Mouse (Mus musculus) MEL (cell line): ENCODE measurements at regions not wholly inside any gene's neighbourhood (a gene's known extent, or its start where the extent isn't known, plus 50 kb on each side); places are given as distances from the start of the nearest gene placed in this dataset.

Source experiments
- DNase-seq: peaks from one replicate; pipeline ENCODE4 v3.0.0; 2011; ENCODE audit warnings: low read depth, low spot score
- H3K27ac ChIP-seq: 2 replicates; pipeline ENCODE4 v1.5.1; 2012; ENCODE audit warnings: low read depth, mild to moderate bottlenecking, control low read depth, low read length, moderate library complexity; ENCODE audit not compliant: control insufficient read depth
- H3K27me3 ChIP-seq, 2 experiments: fragments of 150-350 bp in 1 of 2; sonication (generic) in 1 of 2; 2 replicates each; pipeline ENCODE4 v1.6.1; 2012; ENCODE audit warnings: low read length in 2 of 2, mild to moderate bottlenecking in 2 of 2, improper control_type of control experiment in 1 of 2, moderate library complexity in 1 of 2; ENCODE audit not compliant: insufficient read depth in 2 of 2, control insufficient read depth in 1 of 2
- H3K36me3 ChIP-seq, 2 experiments: 2 replicates each; pipeline ENCODE4 v1.6.1; 2012 to 2014; ENCODE audit warnings: low read length in 2 of 2, improper control_type of control experiment in 1 of 2, inconsistent platforms in 1 of 2, mild to moderate bottlenecking in 1 of 2; ENCODE audit not compliant: insufficient read depth in 2 of 2, control insufficient read depth in 1 of 2
- H3K4me1 ChIP-seq, 2 experiments: fragments of 150-350 bp in 1 of 2; sonication (generic) in 1 of 2; 2 replicates each; pipeline ENCODE4 v1.6.1; 2012; ENCODE audit warnings: low read length in 2 of 2, improper control_type of control experiment in 1 of 2, mild to moderate bottlenecking in 1 of 2; ENCODE audit not compliant: insufficient read depth in 2 of 2, control insufficient read depth in 1 of 2
- H3K4me3 ChIP-seq, 2 experiments: fragments of 150-350 bp in 1 of 2; sonication (generic) in 1 of 2; 2 replicates each; pipeline ENCODE4 v1.5.1; 2012; ENCODE audit warnings: low read depth in 2 of 2, low read length in 2 of 2, mild to moderate bottlenecking in 2 of 2, moderate library complexity in 2 of 2, control low read depth in 1 of 2, improper control_type of control experiment in 1 of 2; ENCODE audit not compliant: control insufficient read depth in 1 of 2, insufficient read depth in 1 of 2
- H3K79me2 ChIP-seq: 2 replicates; pipeline ENCODE4 v1.6.1; 2012; ENCODE audit warnings: mild to moderate bottlenecking, low read length, moderate library complexity; ENCODE audit not compliant: control insufficient read depth, poor library complexity, insufficient read depth
- H3K9ac ChIP-seq: 2 replicates; pipeline ENCODE4 v1.6.1; 2012; ENCODE audit warnings: low read depth, mild to moderate bottlenecking, control low read depth, low read length, moderate library complexity; ENCODE audit not compliant: control insufficient read depth, poor library complexity, severe bottlenecking
- H3K9me3 ChIP-seq: fragments of 150-350 bp; sonication (generic); replicated peaks from 2 replicates; pipeline ENCODE4 v1.6.1; 2012; ENCODE audit warnings: mild to moderate bottlenecking, low read length, improper control_type of control experiment, moderate library complexity; ENCODE audit not compliant: insufficient read depth
- BHLHE40 ChIP-seq: IDR thresholded peaks from 2 replicates; pipeline ENCODE4 v1.6.1; 2012; ENCODE audit warnings: low read depth, mild to moderate bottlenecking, inconsistent platforms, low read length, improper control_type of control experiment, borderline replicate concordance
- CHD1 ChIP-seq: IDR thresholded peaks from 2 replicates; pipeline ENCODE4 v1.6.1; 2012; ENCODE audit warnings: low read depth, mild to moderate bottlenecking, inconsistent platforms, low read length, improper control_type of control experiment
- EP300 ChIP-seq, 2 experiments: IDR thresholded peaks; 2 replicates each; pipeline ENCODE4 v1.6.1; 2011; ENCODE audit warnings: improper control_type of control experiment in 2 of 2, low read length in 2 of 2, low read depth in 1 of 2, mild to moderate bottlenecking in 1 of 2
- ETS1 ChIP-seq: IDR thresholded peaks from 2 replicates; pipeline ENCODE4 v1.6.1; 2012; ENCODE audit warnings: low read depth, mild to moderate bottlenecking, inconsistent platforms, low read length, improper control_type of control experiment, moderate library complexity
- HCFC1 ChIP-seq: IDR thresholded peaks from 2 replicates; pipeline ENCODE4 v1.6.1; 2012; ENCODE audit warnings: low read depth, mild to moderate bottlenecking, inconsistent platforms, low read length, improper control_type of control experiment, moderate library complexity
- KAT2A ChIP-seq: conservative IDR thresholded peaks from 2 replicates; pipeline ENCODE4 v1.6.1; 2012; ENCODE audit warnings: low read depth, low read length, improper control_type of control experiment, inconsistent platforms
- MAX ChIP-seq: IDR thresholded peaks from 2 replicates; pipeline ENCODE4 v1.6.1; 2011; ENCODE audit warnings: low read length, improper control_type of control experiment
- MAZ ChIP-seq: IDR thresholded peaks from 2 replicates; pipeline ENCODE4 v1.6.1; 2012; ENCODE audit warnings: low read depth, mild to moderate bottlenecking, inconsistent platforms, low read length, improper control_type of control experiment
- MEF2A ChIP-seq: IDR thresholded peaks from 2 replicates; pipeline ENCODE4 v1.6.1; 2014; ENCODE audit warnings: low read depth, mild to moderate bottlenecking, inconsistent platforms, low read length, improper control_type of control experiment; ENCODE audit not compliant: poor library complexity, insufficient replicate concordance, severe bottlenecking; ENCODE audit errors: extremely low read depth
- MXI1 ChIP-seq: IDR thresholded peaks from 2 replicates; pipeline ENCODE4 v1.6.1; 2011; ENCODE audit warnings: mild to moderate bottlenecking, low read depth, low read length, improper control_type of control experiment
- NELFE ChIP-seq: IDR thresholded peaks from 2 replicates; pipeline ENCODE4 v1.6.1; 2011; ENCODE audit warnings: low read depth, low read length, improper control_type of control experiment
- POLR2A ChIP-seq, 2 experiments: IDR thresholded peaks; 2 replicates each; pipeline ENCODE4 v1.6.1; 2011 to 2012; ENCODE audit warnings: low read length in 2 of 2, mild to moderate bottlenecking in 2 of 2, control low read depth in 1 of 2, improper control_type of control experiment in 1 of 2, low read depth in 1 of 2, moderate library complexity in 1 of 2; ENCODE audit not compliant: control insufficient read depth in 1 of 2, insufficient read depth in 1 of 2, poor library complexity in 1 of 2
- POLR2AphosphoS2 ChIP-seq: IDR thresholded peaks from 2 replicates; pipeline ENCODE4 v1.6.1; 2011; ENCODE audit warnings: low read length, improper control_type of control experiment
- POLR2AphosphoS5 ChIP-seq: IDR thresholded peaks from 2 replicates; pipeline ENCODE4 v1.6.1; 2012; ENCODE audit warnings: low read depth, borderline replicate concordance, mild to moderate bottlenecking, inconsistent platforms, low read length, moderate library complexity, mixed read lengths
- RAD21 ChIP-seq: IDR thresholded peaks from 2 replicates; pipeline ENCODE4 v1.6.1; 2011; ENCODE audit warnings: mild to moderate bottlenecking, low read depth, low read length, improper control_type of control experiment
- RCOR1 ChIP-seq: IDR thresholded peaks from 2 replicates; pipeline ENCODE4 v1.6.1; 2012; ENCODE audit warnings: low read depth, mild to moderate bottlenecking, inconsistent platforms, low read length, improper control_type of control experiment
- SMC3 ChIP-seq: IDR thresholded peaks from 2 replicates; pipeline ENCODE4 v1.6.1; 2011; ENCODE audit warnings: low read depth, low read length, improper control_type of control experiment
- TAL1 ChIP-seq: IDR thresholded peaks from 2 replicates; pipeline ENCODE4 v1.6.1; 2012; ENCODE audit warnings: mild to moderate bottlenecking, inconsistent platforms, low read length, moderate library complexity, mixed read lengths
- TBP ChIP-seq: IDR thresholded peaks from 2 replicates; pipeline ENCODE4 v1.8.0; 2011; ENCODE audit warnings: low read depth, low read length, improper control_type of control experiment
- TCF12 ChIP-seq: IDR thresholded peaks from 2 replicates; pipeline ENCODE4 v1.6.1; 2014; ENCODE audit warnings: low read depth, mild to moderate bottlenecking, inconsistent platforms, low read length, improper control_type of control experiment, moderate library complexity
- UBTF ChIP-seq: IDR thresholded peaks from 2 replicates; pipeline ENCODE4 v1.6.1; 2012; ENCODE audit warnings: low read depth, mild to moderate bottlenecking, inconsistent platforms, low read length, improper control_type of control experiment, moderate library complexity, borderline replicate concordance; ENCODE audit not compliant: insufficient read depth
- ZC3H11A ChIP-seq: IDR thresholded peaks from 2 replicates; pipeline ENCODE4 v1.6.1; 2012; ENCODE audit warnings: low read depth, mild to moderate bottlenecking, inconsistent platforms, low read length, improper control_type of control experiment
- ZKSCAN1 ChIP-seq: IDR thresholded peaks from 2 replicates; pipeline ENCODE4 v1.6.1; 2012; ENCODE audit warnings: low read depth, mild to moderate bottlenecking, inconsistent platforms, low read length, improper control_type of control experiment, moderate library complexity
- ZMIZ1 ChIP-seq: IDR thresholded peaks from 2 replicates; pipeline ENCODE4 v1.6.1; 2012; ENCODE audit warnings: low read depth, mild to moderate bottlenecking, inconsistent platforms, low read length, improper control_type of control experiment, moderate library complexity
- ZNF384 ChIP-seq: IDR thresholded peaks from 2 replicates; pipeline ENCODE4 v1.6.1; 2012; ENCODE audit warnings: low read depth, mild to moderate bottlenecking, inconsistent platforms, low read length, improper control_type of control experiment

GRCm38 (mm10) chr19:21140456-21140855, 131.6 kb upstream of the Zfand5 start:
- DNase-seq = no peak
- Histone ChIP-seq H3K4me3 (no peak overlapping the region), H3K27me3 (no peaks in the 10 kb centered on the region), H3K36me3 (no peaks in the 10 kb centered on the region), H3K4me1 (peaks cover 0 to 2% of the 10 kb centered on the region in 2 experiments; a peak in 1 of 4 replicates), H3K9ac (no peak overlapping the region), H3K27ac (no peak overlapping the region), H3K79me2 (no peaks in the 10 kb centered on the region), H3K9me3 (no peaks in the 10 kb centered on the region)
- TF ChIP-seq RCOR1 (no peak), NELFE (no peak), ZNF384 (no peak), TCF12 (no peak), MAZ (no peak), POLR2AphosphoS2 (no peak), MEF2A (no peak), TAL1 (no peak), POLR2A (IDR thresholded peaks at IDR 0.05; ENCODE audit: control insufficient read depth in 1 of 2, insufficient read depth in 1 of 2, low read depth in 1 of 2, low read length in 2 of 2, poor library complexity in 1 of 2) (no peak), TBP (no peak), POLR2AphosphoS5 (no peak), MAX (no peak)

GRCm38 (mm10) chr19:21138998-21139495, 133.0 kb upstream of the Zfand5 start:
- H3K9me3 ChIP-seq = no peaks in the 10 kb centered on the region
- no peak for TF ChIP-seq RAD21
- no peak for TF ChIP-seq RCOR1
- TF ChIP-seq BHLHE40 = no peak
- no peak for DNase-seq
- no peak overlapping the region for H3K9ac ChIP-seq
- H3K4me1 ChIP-seq = no peaks in the 10 kb centered on the region; a peak in 1 of 4 replicates
- no peak overlapping the region for H3K27ac ChIP-seq
- H3K79me2 ChIP-seq = no peaks in the 10 kb centered on the region
- H3K36me3 ChIP-seq = no peaks in the 10 kb centered on the region
- no peaks in the 10 kb centered on the region for H3K27me3 ChIP-seq
- H3K4me3 ChIP-seq = no peak overlapping the region

- Histone ChIP-seq H3K36me3 (no peaks in the 10 kb centered on the region), H3K27me3 (no peaks in the 10 kb centered on the region)
- TF ChIP-seq MXI1 (no peak), ZKSCAN1 (no peak), MEF2A (no peak), ZMIZ1 (no peak), MAX (no peak), HCFC1 (no peak), ZC3H11A (no peak), SMC3 (no peak), EP300 (IDR thresholded peaks at IDR 0.05; ENCODE audit: low read depth in 1 of 2, low read length in 2 of 2) (no peak), CHD1 (no peak), ETS1 (no peak), TCF12 (no peak), POLR2AphosphoS5 (no peak), UBTF (no peak), KAT2A (no peak)
- TF ChIP-seq, all 39 proteins: peak for 0
- H3K27ac ChIP-seq = no peak overlapping the region
- H3K9ac ChIP-seq = no peak overlapping the region
- no peak for DNase-seq
- H3K79me2 ChIP-seq = no peaks in the 10 kb centered on the region
- no peak overlapping the region for H3K4me3 ChIP-seq
- no peaks in the 10 kb centered on the region; a peak in 1 of 4 replicates for H3K4me1 ChIP-seq
- H3K9me3 ChIP-seq = no peaks in the 10 kb centered on the region
Measured at GRCm38 (mm10) chr19:21136756-21137155, 135.3 kb upstream of the Zfand5 start.
